Mouse (Mus musculus) heart, postnatal 0 days (tissue): ENCODE data around the gene Hif3a.

Experiments used
- CTCF ChIP-seq: IDR thresholded peaks from 2 replicates; pipeline ENCODE4 v1.5.1; 2016; ENCODE audit warnings: antibody characterized with exemption, control low read depth, low read depth
- EP300 ChIP-seq: IDR thresholded peaks from 2 replicates; pipeline ENCODE4 v1.6.1; 2016; ENCODE audit warnings: antibody characterized with exemption, low read depth

- TF ChIP-seq CTCF = peak; percentile 78
- TF ChIP-seq EP300 = no peak
Measured at GRCm38 (mm10) chr7:17050933-17051594, 11.2 kb downstream of the Hif3a start.
